Mouse (Mus musculus) B cell, adult 2 months (primary cell): ENCODE data around the gene Fto.

Source experiments
- DNase-seq, 2 experiments: peaks; one replicate each; pipeline ENCODE4 v3.0.0; 2022

Gene Fto

DNA sequence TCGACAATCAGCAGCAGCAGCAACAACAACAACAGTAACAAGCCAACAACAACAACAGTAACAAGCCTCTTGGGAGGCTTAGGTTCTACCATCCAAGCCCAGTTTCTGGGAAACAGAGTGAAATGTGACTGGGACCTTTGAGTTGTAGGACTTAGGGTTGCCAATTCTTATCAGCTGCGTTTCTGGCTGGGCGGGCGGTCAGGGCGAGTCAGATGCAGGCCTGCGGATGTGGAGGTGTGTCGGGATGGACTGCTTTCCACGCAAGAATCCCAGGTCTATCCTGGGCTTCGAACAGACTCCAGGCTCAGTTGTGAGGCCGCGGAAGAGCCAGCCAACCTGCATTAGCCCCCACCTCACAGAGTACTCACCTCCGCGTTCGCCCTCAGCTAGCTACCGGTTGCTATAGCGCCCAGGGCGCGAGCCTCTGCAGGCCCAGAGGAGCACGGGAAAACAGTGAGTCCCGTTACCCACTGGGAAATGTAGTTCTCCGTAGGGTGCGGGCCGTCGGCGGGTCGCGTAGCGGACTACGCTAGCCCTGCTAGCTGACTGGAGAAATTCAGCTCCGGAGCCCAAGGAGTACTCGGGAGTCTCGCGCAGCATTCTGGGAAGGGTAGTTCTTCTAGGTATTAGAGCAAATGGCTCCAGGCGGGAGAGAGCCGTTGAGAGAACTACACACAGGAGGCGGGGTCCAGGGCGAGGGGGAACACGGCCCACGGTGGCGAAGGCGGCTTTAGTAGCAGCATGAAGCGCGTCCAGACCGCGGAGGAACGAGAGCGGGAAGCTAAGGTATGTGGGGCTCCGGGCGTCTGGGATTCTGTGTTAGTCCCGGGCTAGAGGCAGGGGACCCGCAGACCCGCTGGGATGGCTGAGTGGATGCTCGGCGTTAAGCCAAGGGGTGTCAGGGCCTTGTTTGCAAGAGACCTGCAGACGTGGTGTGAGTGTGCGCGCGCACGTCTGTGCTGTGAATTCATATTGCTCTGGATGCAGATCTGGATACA is at the start of gene Fto, which contains the start of gene Rpgrip1l:
Gene Fto (plus strand): TSS at position 691 of the 998 bp plus-strand sequence.
Gene Rpgrip1l (minus strand): TSS at position 428 of the 998 bp plus-strand sequence.
- peak; percentile 92 to 95 for DNase-seq

DNA sequence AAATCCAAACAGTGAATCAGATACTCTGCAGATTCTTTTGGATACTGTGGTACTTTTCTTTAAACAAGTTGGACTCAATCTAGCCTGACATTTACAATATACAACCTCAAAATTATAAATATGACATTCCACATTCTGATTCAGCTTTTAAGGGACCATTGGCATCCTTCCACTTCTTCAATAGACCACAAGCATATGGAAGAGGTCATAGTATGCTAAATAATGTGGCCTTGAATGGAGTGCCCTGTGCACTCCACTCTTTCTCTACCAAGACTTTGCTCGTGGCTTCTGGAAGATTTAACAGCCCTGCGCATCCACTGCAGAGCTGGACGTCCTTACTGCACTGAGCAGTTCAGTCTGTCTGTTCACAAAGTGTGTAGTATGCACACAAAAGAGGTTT is 49.4 kb upstream of the Fto start:
- DNase-seq = no peak

DNA sequence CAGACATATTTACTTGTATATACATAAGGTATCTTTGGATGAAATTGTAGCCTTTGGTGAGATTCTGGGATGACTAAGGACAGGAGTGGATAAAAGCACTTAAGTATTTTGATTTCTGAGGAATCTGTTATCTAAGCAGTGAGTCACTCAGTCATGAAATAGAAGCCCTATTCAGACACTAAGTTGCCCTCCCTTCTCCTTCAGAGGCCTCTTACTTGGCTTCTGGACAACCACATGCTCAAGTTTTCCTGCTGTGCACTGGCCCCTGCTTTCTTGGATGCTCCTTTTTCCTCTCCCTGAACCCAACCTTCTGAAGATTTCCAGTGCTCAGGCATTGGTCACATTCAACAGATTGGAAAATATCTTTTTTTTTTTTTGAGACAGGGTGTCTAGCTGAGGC is 48.8 kb upstream of the Fto start:
- no peak for DNase-seq

DNA sequence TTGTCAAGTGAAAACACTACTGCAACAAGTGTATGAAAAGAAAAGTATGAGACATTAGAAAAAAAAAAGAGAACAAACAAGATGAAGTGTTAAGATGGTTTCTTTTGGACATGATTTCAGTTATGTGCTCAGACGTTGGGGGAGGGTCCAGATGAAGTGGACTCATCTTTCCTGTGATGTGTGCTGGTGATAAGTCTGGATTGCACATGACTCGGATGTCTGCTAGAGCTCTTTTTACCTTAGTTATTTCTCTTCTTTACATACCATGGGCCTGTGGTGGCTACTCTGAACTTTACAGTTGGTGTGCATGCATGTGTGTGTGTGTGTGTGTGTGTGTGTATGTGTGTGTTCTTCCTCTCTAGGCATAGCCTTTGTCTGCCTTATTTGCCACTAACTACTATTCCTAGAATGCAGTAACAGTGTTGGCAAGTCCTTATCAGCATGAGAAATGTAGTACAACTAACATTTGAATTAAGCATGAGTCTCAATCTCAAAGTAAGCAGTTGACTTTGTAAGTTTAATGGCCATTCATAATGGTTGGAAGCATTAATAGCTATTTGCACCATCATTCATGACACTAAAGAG is 43.9 kb upstream of the Fto start:
- no peak for DNase-seq

DNA sequence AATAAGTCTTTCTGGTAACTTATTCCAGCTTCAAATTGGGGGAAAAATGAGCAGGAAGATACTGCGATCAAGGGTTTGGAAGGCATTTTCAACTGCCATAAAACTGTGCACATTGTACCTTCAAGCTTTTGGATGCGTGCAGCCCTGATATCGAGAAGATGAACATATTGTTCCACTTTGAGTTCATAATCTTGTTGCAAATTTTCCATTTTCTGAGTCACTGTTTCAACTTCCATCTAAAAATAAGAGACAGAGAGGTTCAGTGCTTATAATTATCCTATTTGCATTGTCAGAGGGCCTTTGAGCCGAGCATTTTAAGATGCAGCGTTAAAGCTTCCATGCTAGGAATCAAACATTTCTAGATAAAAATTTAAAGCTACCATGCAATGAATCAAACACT is 39.8 kb upstream of the Fto start:
- no peak for DNase-seq

DNA sequence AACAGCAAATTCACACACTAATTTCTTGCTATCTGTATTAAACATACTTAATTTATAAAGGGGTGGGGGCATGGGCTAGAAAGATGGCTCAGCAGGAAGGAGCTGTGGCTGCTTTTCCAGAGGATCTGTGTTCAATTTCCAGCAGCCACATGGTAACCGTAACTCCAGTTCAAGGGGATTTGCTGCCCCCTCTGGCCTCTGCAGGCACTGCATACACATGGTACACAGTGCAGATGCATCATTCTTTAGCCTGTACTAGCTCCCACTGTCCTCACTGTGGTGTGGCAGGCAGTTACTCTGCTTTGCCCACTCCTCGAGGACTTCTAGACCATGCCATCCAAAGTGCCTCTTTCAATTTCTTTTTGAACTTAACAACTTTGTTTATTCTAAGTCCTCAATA is 37.0 kb upstream of the Fto start:
- peak; percentile 24 to 27 for DNase-seq

DNA sequence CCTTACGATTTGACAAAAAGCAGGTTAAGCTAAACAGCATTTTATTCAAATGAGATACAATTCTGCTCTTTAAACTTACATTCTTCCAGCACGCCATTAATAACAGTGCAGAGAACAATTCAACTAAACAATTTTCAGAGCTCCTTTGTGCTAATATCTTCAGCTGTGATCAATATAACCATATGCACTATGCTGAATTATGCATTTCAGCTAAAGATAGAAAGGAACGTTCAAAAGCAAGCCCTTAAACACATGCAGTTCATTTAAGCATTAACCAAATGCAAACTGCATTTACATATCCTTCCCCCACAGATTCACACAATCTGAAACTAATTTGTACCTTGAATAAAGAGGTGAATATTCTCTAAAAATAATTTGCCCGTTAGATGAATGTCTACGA is 35.3 kb upstream of the Fto start:
- DNase-seq = no peak

DNA sequence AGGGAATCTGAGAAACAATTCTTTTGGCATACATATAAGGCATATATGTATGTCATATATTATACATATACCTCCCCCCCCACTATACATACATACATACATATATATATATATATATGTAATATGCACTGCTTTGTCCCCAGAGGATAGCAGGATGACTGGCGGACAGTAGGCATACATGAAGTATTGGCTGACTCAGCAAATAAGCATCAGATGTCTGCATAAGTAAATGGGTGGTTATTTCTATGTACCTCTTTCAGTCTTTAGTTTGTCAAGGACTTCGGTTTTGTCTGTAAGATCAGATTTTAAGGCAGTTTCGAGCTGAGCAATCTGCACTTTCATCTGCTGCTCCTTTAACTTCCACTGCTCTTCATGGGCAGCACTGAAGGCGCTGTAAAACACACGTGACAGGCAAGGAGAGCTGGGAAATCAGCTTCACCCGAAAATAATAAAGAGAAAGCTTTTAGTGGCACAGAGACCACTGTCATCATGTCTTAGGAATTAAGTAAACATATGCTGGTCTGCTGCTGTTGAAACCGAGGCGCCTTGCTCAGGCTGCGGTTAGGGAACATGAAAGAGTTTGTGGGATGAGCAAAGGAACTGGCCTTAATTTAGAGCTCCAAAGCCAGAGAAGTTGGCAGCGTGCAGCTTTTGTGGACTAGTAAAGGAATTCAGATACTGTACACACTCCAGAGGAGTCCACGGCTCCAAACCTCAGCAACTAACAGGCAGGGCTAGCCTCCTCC is 32.7 kb upstream of the Fto start:
- DNase-seq = no peak

DNA sequence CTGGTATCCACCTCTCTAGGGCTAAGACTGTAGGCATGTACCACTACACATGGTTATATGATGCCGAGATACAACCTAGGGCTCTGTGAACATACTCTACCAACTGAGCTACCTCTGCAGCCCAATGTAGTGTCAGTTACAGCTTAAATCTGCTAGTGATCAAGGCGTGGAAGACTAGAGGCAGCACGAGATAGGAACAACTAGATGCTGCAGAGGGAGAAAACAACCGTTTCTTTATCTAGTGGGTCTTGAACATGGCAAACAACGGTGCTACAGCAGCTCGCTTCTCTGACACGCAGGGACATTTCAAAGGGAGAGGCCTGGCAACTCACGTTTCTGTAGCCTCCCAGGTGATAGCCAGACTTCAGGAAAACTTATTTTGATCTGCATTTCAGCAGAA is 31.8 kb upstream of the Fto start:
- no peak for DNase-seq

DNA sequence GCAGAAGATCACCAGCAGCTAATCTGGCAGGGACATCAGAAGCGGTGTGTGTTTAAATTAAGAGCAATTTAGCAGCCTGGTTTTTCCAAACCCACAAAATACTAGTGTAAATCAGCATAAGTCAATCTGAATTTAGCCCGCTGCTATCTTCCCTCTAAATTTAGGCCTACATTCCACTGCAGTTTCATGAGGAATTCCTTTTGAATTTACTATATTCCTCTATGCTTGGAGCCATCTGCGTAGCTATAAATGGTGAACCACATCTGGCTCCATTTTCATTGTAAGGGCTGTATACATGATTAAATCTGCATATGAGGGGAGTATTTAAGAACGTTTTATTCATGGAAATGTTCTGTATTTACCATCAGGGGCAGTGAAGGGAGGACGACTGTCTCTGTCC is 30.7 kb upstream of the Fto start:
- DNase-seq = no peak

DNA sequence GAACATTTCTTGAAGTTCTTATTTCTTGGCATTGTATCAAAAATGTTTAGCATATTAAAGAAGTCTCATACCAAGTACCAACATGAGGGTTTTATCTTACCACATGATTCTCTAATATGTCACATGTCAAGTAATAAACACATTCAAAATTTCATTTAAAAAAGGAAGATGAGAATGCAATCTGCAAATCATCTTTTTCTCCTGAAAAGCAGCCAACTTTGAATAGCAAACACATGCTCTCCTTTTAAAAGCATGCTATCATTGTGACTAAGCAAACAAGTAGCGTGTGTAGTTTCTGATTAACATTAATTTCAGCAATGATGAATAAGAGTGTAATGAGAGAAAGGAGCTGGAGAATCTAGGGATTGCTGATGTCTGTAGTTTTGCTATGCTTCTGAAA is 29.5 kb upstream of the Fto start:
- DNase-seq = no peak

DNA sequence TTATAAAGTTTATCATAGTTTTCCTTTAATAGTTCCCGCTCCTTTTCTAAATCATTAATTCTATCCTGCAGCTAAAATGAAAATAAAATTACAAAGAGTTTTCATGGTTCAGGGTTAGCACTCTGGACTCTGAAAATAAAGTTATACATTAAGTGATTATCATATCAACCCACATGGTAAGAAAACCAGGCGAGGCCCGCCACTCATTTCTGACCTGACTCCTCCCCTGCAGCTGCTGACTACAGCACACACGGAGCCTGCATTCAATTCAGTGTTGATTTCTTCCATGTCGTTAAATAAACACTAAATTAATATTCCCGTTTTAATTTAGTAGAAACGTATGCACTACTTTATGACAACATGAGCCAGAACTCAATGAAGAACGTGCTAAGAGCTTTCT is 27.1 kb upstream of the Fto start:
- DNase-seq = no peak

DNA sequence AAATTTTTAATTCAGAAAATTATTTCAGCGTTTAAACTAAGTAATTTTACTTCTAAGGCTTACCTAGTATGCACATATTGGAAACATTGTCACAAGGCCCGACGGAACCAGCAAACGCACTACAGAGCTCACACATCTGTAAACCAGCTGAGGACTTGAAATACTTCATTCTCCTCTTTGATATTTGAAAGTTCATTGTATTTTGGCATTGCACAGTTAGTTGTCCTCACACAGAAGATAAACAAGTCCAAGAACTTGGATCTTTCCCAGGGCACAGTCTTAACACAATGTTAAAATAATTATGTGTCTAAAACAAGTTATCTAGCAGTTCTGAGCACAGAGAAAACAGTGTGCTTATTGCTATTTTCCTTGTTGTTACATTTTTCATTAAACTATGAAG is 22.7 kb upstream of the Fto start:
- no peak for DNase-seq

DNA sequence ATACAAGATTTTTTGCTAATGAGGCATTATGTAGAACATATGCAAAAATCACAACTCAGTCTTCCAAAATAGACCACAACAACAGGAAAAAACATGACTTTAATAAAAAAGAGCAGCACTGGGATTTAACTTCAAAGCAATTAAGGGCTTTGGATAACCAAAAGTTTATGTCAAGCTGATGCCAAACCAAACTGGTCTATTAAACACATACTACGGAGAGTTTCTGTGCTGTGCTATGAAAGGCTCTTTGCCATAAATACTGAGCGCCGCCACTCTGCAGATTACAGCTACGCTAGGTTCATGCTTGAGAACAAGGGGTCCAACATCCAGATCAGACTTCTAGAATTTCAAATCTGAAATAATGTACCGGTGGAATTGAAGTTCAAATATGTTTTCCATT is 17.5 kb upstream of the Fto start:
- DNase-seq = no peak

DNA sequence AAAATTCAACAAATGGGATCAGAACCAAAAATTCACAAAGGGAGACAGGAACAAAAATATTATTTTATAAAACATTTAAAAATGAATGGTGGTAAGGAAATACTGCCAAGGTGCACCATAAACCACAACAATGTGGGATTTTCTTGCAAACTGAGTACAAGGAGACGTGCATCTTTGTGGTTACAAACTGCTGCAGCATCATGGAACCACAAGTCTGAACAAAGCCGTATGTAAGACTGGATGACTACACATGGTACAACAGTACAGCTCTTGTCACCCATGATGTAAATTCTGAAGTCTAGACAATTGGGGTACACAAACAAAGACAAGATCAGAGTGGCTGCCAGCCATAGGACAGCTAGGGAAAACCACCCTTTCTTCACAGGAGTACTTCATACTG is 14.7 kb upstream of the Fto start:
- DNase-seq = no peak

DNA sequence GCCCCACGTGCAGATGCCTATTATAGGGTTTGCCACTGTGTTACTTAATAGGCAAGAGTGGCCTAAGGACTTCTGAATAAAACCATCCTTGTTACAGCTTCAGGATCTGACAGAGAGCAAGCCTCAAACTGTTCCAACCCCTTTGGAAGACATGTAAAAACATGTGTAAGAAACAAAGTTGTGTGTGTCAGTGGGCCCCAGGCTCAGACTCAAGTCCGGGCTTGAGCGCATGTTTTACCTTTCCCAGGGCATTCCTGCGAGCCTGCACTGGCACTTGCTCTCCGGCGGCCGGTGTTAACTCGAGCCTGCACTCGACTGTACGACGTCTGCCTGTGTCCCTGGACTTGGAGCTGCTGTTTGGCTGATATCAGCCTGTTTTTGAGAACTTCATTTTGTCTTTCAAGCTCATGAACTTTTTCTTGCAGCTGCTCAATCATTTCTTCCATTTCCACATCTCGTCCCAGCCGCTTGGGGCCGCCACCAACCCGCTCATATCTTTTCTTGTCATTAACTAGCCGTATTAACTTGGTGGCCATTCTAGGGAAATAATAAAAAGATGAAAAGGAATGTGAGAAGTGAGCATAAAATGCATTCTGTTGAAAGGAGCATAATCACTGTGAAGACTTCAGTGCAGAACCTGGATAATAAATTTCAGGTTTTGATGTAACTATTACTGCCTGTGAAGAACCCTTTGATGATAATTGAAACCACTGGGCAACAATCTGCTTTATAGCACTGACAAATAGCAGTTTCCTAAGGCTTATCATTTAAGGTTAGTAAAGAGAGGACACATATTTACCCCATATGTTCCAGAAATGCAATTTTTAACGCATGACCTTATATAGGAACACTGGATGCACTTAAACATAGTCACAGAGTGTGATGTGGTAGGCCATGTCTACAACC is 8.6 kb upstream of the Fto start:
- no peak for DNase-seq

DNA sequence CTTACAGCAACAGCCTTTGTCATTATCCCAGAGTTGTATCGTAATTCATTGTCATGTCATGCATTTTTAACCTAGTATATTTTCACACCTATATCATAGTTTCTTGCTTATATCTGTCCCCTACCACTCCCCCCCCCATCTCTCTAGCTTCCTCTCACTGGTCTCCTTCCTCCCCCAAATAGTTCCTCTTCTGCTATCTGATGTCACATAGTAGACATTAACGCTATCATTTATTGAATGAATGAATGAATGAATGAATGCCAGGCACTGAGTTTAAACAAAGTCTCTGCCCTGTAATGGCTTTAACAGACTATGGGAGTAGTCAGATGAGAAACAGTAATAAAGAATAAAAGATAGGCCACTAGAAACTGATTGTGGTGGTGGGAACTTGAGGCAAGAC is 983 bp upstream of the Fto start:
- DNase-seq = no peak

DNA sequence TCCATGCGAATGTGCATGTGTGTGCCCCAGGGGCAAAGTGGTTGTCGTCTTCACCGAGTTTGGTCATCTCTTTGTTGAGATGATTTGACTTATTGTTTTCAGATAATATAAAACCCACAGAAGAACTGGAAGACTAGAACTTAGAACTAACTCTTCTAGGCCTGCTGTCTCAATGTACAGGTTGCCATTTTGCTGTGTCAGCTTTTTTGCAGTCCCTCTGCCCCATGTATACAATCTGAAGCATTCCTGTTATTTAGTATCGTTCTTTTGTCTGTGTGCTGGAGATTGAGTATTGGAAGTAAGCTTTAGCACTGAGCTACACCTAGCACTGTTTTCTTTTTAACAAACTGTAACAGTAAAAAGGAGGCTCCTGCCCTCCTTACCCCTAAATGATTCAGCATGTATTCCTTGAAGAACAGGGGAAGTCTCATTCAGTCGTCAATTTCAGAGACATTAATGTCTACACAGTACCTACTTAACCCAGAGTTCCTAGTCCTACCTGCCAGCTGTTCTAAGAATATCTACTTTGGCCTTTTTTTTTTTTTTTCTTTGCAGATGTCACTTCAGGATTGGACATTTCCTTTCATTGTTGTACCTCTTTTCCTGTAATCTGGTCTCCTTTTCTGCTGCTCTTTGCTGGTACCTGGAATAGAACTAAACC is 4.4 kb downstream of the Fto start:
- no peak for DNase-seq

DNA sequence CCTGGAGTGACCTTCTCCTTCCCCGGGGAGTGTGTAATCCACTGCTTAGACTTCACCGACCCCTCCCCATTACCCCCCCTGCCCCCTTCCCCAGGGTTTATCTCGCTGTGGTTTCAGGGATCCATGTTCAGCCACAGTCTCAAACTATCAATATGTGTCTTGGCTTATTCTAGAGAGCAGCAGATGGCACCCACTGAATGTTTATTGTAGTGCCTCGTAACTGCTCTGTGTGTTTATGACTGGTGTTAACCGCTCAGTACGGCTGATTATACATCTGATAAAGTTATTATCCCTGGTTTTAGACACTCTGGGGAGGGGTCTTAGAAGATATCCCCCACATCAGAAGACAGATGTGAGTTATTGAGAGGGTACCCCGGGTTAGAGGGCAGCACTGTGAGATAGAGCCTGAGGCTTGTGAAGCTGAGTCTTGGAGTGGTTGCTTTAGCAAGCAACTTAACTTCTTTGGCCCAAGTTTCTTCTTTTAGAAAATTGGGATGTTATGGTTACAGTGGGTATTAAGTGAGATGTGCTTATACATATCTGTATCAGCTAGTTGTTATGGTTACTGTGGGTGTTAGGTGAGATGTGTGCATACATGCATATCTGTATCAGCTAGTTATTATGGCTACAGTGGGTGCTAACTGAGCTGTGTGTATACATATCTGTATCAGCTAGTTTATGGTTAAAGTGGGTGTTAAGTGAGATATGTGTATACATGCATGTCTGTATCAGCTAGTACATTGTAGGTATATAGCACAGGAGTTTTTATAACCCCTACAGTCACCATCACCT is 5.8 kb downstream of the Fto start:
- no peak for DNase-seq

DNA sequence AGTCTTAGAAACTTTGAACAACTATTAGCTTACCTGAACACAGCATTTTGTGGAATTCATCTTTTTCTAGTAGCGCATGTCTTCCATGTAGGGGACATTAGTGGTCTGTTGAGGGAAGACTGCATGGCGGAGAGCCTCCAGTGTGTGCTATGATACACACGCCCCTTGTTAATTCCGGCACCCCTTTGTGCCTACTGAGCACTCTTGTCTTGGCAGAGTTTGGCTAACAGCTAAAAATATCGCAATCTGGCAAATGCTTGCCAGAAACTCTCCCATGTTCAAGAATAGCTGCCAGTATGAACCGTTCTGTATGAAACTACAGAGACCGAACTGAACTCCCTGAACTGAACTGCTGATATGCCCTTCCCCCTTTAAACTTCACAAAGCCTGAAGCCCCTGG is 10.2 kb downstream of the Fto start:
- DNase-seq = no peak

DNA sequence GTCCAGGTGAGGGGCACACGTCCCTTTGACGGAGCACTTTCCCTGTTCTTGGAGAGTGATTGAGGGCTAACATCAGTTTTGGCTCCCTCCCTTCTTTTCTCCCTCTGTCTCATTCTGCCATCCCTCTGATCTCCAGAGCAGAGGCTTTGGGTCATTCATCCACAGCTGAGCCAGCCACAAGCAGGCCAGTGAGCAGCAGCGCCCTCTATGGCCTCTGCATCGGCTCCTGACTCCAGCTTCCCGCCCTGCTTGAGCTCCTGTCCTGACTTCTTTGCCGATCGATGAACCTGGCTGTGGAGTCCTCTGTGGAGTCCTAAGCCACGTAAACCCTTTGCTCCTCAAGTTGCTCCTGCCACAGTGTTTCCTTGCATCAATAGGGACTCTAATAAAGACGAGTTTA is 10.9 kb downstream of the Fto start:
- DNase-seq = no peak
